13 mouse cellular contexts compared by ENCODE assay signal in genomic region chr17:11861178-11861577, GRCm38 (mm10).
"Had no signal": no experiment of that assay in that cellular context is flagged by ENCODE, and none has a peak within 500 bp of the region (broad histone marks: within the 10 kb centered on the region; RNA-seq: fewer than 3 reads in every experiment).

No protein-coding gene starts in this region.

- DNase-seq: kidney, adult 18-20 months; kidney, adult 9 months; kidney, postnatal 14 days; kidney, postnatal 4 days; layer of hippocampus, postnatal 36 days; liver; lung, adult 18-20 months; lung, postnatal 10 days; lung, postnatal 36 days; retina, postnatal 1 day; thymus, adult 2 months; thymus, postnatal 14 days; thymus, postnatal 4 days had no signal
